Mouse (Mus musculus): ENCODE measurements around the gene Gm8773.

DNA sequence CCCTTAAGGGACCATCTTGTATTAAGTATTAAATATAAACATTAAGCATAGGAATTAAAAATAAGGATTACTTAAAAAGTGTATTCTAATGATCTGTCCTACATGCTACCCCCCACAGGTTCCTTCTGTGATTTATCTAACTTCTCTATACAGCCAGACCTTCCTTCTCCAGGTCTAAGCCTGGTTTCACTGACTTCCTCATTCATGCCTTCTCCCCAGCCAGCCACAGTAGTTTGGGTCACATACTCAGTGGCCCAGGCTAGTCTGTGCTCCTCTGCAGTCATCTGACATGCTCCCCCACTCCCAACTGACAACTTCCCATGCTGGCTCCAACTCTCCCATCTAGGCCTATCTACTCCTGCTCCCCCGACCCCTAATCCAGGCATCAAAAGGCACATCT is 22.5 kb upstream of the Gm8773 start:
- TF ChIP-seq CTCF (IDR thresholded peaks at IDR 0.05; ENCODE audit: control insufficient read depth, insufficient read depth, insufficient read length), result no peak
- no peak for TF ChIP-seq CEBPB (IDR thresholded peaks at IDR 0.05; ENCODE audit: low read depth)
- TF ChIP-seq MYOG (IDR thresholded peaks at IDR 0.05; ENCODE audit: control insufficient read depth, extremely low read depth, insufficient read length), result no peak
- TF ChIP-seq MAX (IDR thresholded peaks at IDR 0.05), result no peak
- no peak for TF ChIP-seq USF1 (IDR thresholded peaks at IDR 0.05; ENCODE audit: low read depth)
- TF ChIP-seq MYOD1 (IDR thresholded peaks at IDR 0.05; ENCODE audit: control insufficient read depth, insufficient read length, low read depth), result no peak
